Mouse (Mus musculus): ENCODE data around the gene Cybc1. TPM values are rescaled to one million over a fixed set of nuclear protein-coding genes. Genes with fewer than 3 reads are reported as not detected.

The Cybc1 gene
- total RNA-seq, 1 experiment from 2014 or later, result 116 TPM

DNA sequence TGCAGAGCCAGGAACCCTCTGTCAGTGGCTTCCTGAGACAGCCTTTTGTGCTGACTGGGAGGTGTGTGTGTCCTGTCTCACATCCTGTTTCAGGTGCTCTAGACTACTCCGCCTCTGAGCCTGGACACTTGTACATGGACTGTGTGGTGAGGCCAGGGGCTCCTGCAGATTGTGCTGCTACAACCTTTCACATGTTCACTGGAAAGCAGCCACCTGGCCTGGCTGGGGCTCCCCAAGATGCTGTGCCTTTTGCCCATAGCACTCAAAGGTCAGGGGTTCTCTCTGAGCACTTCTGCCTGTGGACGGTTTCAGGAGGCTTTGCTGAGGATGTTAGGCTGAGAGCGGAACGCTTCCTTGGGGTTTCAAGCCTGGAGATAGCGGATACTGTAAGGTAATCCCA is 8.4 kb downstream of the Cybc1 start:
- no peak for ATAC-seq (ENCODE audit: extremely low read depth, insufficient number of reproducible peaks, low FRiP score, poor library complexity, severe bottlenecking)

DNA sequence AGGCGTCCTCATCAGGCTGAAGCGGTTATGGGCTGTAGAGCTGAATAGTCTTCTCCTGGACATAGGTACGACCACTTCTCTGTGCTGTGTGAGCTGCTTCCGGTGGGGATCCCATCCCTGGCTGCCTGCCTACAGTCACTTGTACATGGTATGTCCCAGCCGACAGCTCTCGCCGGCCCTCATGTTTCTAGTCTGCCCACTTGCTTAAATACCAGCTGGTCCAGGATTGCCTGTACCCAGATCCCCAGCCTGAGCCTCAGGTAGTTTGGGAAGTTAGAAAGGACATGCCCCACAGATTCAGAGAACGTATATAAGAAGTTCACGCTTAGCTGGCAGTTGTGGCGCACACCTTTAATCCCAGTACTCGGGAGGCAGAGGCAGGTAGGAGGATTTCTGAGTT is 9.3 kb downstream of the Cybc1 start:
- ATAC-seq (ENCODE audit: extremely low read depth, insufficient number of reproducible peaks, low FRiP score, poor library complexity, severe bottlenecking), result no peak

DNA sequence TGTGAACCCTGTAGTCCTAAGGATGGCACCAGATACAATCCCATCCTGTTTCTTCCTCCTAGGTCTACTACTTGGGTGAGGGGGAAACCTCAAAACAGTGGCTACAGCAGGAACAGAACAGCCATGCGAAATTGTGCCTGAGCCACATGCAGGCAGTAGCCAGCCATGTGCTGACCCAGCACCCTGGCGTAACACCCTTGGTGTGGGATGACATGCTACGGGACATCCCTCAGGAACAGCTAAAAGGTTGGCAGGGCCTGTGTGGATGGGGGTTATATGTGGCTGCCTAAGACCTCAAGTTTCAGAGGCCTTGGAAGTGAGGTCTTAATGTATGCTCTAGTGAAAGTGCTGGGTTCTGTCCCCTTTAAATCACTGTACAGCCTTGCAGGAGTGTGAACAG is 12.3 kb downstream of the Cybc1 start:
- no peak for ATAC-seq (ENCODE audit: extremely low read depth, insufficient number of reproducible peaks, low FRiP score, poor library complexity, severe bottlenecking)

DNA sequence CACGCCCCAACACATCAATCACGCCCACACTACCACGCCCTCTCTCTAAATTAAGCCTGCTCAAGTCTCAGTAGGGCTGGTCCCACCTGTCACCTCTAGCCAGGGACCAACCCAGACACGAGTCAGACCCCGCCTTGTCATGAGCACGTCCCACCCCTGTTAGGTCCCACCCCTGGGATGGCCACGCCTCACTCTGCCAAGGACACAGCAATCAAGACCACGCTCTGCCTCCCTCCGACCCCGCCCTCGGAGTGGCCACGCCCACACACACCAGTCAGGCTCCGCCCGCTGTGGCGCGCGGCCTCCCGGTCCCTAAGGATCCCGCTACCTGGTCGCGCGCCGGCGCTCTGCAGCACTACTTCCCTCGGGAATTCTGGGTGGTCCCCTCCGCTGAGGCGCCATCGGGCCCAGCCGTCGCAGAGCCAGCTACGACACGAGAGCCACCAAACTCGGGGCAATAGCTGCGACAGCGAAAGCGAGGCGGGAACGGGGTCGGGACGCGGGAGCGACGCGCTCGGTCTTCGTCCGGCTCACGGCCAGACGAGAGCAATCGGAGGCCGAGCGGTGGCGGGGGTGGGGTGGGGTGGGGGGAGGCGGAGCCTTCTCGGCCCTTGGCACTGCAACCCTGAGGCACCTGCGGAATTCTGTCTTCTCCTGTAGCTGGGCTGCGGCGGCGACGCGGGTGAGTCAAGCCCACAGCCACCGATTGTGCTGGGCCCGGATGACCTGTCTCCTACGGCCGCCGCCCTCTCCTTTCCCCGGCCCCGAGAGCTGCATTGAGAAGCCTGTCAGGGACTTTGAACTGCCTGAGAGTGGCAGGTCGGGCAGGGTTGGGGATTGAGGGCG is 24.7 kb downstream of the Cybc1 start, which contains the start of the genes Hexdc and Ogfod3:
TSS of gene Hexdc (plus strand) at position 273 of the 846 bp plus-strand sequence.
TSS of gene Ogfod3 (minus strand) at position 551 of the 846 bp plus-strand sequence.
- peak; percentile 93 for ATAC-seq (ENCODE audit: extremely low read depth, insufficient number of reproducible peaks, low FRiP score, poor library complexity, severe bottlenecking)

DNA sequence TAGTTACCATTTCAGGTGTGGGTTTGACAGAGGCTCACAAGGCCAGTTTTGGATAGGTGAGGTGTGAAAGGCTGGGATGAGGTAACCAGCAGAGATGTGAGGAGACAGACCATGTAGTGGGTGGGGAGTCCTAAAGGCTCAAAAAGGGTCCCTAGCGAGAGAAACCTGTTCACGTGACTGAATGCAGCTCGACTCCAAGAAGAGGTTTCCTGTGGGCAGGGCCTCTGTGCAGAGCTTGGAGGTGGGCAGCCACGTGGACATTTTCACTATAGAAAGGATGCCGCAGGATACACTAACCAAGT is 25.3 kb downstream of the Cybc1 start:
- ATAC-seq (ENCODE audit: extremely low read depth, insufficient number of reproducible peaks, low FRiP score, poor library complexity, severe bottlenecking), result no peak

DNA sequence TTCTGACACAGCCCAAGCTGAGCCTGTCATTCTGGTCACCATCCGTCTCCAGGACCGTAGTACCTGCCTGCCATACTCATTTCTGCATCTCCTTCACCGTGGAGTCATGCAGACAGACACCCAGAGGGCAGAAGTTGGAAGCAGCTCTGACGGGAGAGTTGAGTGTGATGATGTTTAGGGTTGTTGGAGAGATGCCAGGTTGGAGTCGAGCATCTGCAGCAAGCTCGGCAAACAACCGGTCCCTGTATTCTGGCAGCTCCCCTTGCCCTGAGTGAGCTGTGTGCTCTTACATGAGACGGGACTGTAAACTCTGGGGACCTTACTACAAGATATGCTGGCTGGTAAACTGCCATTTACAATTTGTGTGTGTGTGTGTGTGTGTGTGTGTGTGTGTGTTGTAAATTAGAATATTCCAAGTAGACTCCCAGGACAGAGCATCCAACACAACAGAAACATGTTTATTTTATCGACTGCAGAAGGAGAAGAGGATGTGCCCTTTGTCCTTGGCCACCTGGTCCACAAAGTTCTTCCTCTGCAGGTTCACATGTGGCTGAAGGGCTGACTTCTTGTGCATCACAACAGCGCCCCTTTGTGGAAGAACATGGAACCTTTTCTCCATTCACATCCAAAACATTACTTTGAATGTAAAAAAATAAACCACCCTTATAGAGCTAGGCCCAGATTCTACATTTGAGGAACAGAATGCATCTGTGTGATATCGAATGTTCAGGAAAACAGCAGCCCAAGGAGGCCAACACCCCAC is 27.5 kb downstream of the Cybc1 start:
- no peak for ATAC-seq (ENCODE audit: extremely low read depth, insufficient number of reproducible peaks, low FRiP score, poor library complexity, severe bottlenecking)

DNA sequence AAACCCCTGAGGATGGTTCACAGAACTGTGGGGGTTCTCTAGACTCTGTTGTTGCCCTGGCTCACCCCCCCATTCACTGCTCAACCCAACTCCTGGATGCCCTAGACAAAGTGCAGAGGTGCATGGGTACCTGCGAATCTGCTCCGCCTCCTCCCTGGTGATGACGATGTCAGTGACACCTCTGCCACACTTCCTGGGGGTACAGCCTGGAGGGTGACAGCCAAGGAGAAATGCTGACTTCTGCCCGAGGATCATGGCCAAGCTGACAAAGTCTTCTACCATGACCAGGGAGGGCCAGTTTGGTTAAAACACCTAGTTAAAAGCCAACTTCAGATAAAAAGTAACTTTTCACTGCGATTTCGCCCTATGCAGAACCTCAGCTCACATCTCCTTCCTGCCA is 28.3 kb downstream of the Cybc1 start:
- ATAC-seq (ENCODE audit: extremely low read depth, insufficient number of reproducible peaks, low FRiP score, poor library complexity, severe bottlenecking), result no peak

DNA sequence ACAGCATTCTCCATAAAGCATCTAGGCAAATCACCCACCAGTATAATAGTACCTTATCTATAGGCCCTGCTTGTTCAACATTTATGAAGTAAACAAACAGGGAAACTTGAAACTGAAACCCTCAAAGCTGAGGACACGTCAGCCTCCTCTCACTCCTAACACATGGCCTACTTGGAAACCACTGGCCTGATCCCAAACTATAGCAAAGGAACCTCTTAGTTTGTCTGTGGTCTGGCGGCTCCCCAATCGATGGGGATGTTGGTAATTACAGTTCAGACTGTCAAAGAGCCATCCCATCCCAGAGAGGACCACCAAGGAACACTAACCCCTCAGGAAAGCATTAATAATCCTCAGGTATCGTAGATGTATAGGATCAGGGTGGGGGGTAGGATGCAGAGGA is 29.3 kb downstream of the Cybc1 start:
- no peak for ATAC-seq (ENCODE audit: extremely low read depth, insufficient number of reproducible peaks, low FRiP score, poor library complexity, severe bottlenecking)

DNA sequence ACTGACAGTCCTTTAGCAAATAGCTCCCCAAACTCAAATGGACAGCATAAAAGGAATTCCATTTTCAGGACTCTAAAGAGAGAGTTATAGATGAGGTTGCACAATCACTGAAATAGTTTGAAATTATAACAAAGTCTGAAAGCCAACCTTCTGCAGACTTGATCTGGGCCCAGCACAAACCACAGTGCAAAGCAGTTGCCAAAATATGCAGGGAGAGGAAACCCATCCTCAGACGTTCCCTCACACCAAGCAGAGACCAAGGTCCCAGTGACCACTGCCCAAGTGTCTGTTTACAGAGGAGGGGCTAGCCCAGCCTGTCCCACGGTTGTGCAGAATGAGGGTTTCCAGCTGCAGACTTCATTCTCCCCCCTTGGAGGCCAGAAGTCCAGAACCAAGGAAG is 30.5 kb downstream of the Cybc1 start:
- no peak for ATAC-seq (ENCODE audit: extremely low read depth, insufficient number of reproducible peaks, low FRiP score, poor library complexity, severe bottlenecking)

DNA sequence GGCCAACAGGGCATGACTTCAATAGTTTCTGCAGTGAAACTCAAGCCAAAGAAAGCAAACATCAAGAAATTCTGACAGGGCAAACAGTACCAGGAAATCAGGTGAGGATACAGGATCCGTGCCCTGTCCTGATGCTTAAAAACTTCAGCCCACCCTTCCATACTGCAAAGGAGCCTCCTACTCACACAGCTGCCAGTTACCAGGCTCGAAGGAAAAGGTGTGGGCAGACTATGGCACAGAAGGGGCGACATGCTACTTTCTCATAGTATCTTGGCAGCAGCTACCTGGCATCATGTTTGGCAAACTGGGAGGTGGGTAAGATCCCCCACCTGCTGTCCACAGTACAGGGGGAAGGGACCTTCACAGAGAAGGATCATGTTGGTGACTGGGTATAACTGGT is 35.7 kb downstream of the Cybc1 start:
- ATAC-seq (ENCODE audit: extremely low read depth, insufficient number of reproducible peaks, low FRiP score, poor library complexity, severe bottlenecking), result no peak

DNA sequence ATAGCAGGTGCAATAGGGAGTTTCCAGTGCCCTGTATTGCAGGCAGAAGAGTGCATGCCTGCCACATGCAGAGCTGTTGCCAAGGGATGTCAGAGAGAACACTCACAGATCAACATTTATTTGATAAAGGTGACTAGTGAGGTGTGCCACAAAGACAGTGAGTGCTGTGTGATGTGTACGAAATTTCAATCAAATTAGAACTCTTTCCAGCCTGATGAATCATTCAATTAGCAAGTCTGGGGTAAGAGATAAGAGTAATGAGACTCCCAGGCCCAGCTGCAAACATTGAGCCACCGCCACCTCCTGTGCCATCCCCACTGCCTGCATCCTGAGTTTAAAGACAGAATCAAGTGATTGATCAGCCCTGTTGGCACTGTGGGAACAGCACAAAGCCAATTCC is 36.4 kb downstream of the Cybc1 start:
- no peak for ATAC-seq (ENCODE audit: extremely low read depth, insufficient number of reproducible peaks, low FRiP score, poor library complexity, severe bottlenecking)

DNA sequence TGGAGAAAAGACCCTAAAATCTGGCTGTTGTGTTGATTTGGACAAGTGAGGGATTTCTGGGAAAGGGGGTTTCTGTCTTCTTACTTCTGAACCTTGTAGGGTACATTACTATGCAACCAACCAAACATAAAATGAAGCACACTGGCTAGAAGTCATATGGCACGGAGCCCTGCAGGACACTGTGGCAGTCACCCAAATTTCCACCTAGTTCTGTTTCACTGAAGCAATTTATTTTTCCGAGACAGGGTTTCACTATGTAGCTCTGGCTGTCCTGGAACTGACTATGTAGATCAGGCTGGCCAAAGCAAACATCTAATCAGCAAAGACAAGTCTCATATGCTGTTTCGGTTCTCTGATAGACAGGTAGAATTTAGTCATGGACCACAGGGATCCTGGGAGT is 39.4 kb downstream of the Cybc1 start:
- ATAC-seq (ENCODE audit: extremely low read depth, insufficient number of reproducible peaks, low FRiP score, poor library complexity, severe bottlenecking), result no peak

DNA sequence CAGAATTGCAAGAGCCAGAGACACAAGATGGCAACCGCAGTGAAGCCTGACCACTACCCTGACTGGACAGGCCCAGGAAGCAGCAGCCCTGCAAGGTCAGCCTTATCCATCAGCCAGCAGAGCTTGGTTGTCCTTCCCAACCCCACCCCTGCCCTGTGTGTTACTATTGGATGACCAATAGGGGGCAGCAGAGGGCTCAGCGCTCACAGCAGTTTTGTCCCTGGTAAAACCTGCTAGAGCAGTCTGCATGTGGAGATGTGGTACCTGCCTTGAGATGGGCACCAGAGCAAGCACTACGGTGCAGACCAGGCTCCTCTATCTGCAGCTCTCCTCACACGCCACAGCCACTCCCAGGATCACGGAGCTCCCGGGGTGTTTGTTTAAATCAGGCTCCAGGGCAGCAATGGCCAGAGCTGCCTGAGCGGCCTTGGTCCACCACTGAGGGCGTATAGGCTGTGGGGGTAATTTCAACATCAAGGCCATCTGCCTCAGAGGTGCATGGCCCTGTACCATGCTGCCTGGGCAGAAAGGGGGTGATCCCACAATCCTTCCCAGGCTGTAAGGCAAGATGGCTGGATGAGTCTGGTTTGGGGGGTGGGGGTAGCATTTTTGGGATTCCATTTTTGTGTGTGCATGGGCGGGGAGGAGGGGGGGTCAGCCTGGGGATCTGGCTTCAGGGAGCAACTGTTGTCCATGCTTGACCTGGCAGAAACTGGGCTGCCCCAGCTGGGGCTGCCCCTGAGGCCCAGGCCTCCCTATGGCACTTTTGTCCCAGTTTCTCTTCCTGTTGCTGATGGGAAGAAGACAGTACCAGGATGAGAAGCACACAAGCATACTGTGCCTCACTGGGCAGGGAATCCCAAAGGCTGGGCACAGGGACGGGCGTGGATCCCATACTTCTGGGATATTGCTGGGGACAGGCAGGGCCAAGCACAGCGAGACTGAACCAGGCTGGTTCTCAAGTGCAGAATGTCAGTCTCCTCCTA is 52.5 kb downstream of the Cybc1 start:
- ATAC-seq (ENCODE audit: extremely low read depth, insufficient number of reproducible peaks, low FRiP score, poor library complexity, severe bottlenecking), result peak; percentile 57; the same call in 1 of the 2 replicates

DNA sequence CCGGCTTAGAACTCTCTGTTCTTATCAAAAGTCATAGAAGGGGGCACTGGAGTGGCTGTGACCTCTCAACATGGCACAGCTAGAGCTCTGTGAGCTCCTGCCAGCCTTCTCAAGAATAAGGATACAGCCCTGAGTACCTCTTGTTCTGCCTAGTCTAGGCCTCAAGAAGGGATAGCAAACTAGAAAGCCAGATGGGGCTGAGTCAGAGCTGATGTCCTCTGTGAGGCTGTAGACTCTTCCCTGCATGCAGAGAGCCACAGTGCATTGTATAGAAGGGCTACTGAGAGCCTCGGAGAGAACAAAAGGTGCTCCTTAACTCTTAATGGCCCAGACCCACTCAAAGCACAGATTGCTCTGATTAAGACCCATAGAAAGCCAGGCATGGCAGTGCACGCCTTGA is 54.9 kb downstream of the Cybc1 start:
- no peak for ATAC-seq (ENCODE audit: extremely low read depth, insufficient number of reproducible peaks, low FRiP score, poor library complexity, severe bottlenecking)

DNA sequence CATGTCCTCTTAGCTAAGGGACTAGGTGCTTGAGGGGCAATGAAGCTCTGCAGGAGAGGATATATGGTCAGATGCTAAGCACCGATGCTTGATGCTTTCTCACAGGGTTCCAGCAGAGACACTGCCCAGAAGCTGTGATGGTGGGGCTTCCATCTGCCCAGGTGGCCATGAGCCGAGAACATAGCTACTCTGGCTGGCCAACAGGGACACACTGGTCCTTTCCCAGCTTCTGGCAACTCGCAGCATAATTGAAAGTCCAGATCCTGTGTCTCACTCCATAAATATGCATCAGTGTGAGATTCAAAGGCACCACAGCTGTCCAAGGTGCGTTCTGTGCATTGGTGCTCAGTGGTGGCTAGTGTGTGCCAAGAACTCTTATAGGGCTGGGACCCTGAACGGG is 55.9 kb downstream of the Cybc1 start:
- ATAC-seq (ENCODE audit: extremely low read depth, insufficient number of reproducible peaks, low FRiP score, poor library complexity, severe bottlenecking), result no peak

Other genes starting within 250 kb of the Cybc1 start
- 89.3 and 108 TPM in 2 replicates for gene Csnk1d, start 238.0 kb downstream of the Cybc1 start, total RNA-seq (2017)
- 5.6 and 6.9 TPM in 2 replicates for gene Cd7, start 189.9 kb downstream of the Cybc1 start, total RNA-seq (2017)
- not detected in 2 replicates for gene Sectm1b, start 165.8 kb downstream of the Cybc1 start, total RNA-seq (2017)
- not detected in 2 replicates for gene Sectm1a, start 148.1 kb downstream of the Cybc1 start, total RNA-seq (2017)
- gene Tex19.2, start 110.6 kb downstream of the Cybc1 start, total RNA-seq (2017), result not detected in 2 replicates
- gene Tex19.1, start 83.2 kb downstream of the Cybc1 start, total RNA-seq (2017), result not detected in 2 replicates
- gene Uts2r, start 69.1 kb downstream of the Cybc1 start, total RNA-seq (2017), result not detected in 2 replicates
- gene Hexdc, start 24.9 kb downstream of the Cybc1 start, total RNA-seq (2017), result 11.5 and 17.3 TPM in 2 replicates
- 5.4 and 6.6 TPM in 2 replicates for gene Ogfod3, start 24.6 kb downstream of the Cybc1 start, total RNA-seq (2017)
- 71.0 and 76.1 TPM in 2 replicates for gene Narf, start 7.9 kb upstream of the Cybc1 start, total RNA-seq (2017)
- gene Foxk2, start 30.7 kb upstream of the Cybc1 start, total RNA-seq (2017), result 22.1 and 26.4 TPM in 2 replicates
- gene Wdr45b, start 125.1 kb upstream of the Cybc1 start, total RNA-seq (2017), result 51.9 and 56.8 TPM in 2 replicates
- not detected in 2 replicates for gene Rab40b, start 158.9 kb upstream of the Cybc1 start, total RNA-seq (2017)
- gene Fn3krp, start 192.1 kb upstream of the Cybc1 start, total RNA-seq (2017), result 4.9 and 5.7 TPM in 2 replicates
- gene Fn3k, start 205.6 kb upstream of the Cybc1 start, total RNA-seq (2017), result 0.25 TPM in 1 of 2 replicates, not detected in the other
- gene Tbcd, start 222.6 kb upstream of the Cybc1 start, total RNA-seq (2017), result 16.0 and 17.6 TPM in 2 replicates

Data from neutrophil, adult 5-6 weeks (primary cell).